In genomic region chr5:105244741-105245140, GRCm38 (mm10) we compare ENCODE assay signal across 10 mouse cellular contexts. TPM values are rescaled to one million over a fixed set of nuclear protein-coding genes. Genes with fewer than 3 reads are reported as not detected.
"Had no signal": no experiment of that assay in that cellular context is flagged by ENCODE, and none has a peak within 500 bp of the region (broad histone marks: within the 10 kb centered on the region; RNA-seq: fewer than 3 reads in every experiment).

No protein-coding gene starts in this region.

RNA-seq across cellular contexts. Expression of gene Gbp10, which starts 5.4 kb away (rescaled TPM):
- total RNA-seq: monocyte, adult 5-6 weeks had no signal
- polyA plus RNA-seq: lung, postnatal 0 days; stomach, embryonic 14.5 days had no signal

RNA-seq across cellular contexts. Expression of gene Gm43302, which starts 48.8 kb away (rescaled TPM):
- polyA plus RNA-seq: liver, postnatal 0 days; lung, embryonic 15.5 days; macrophage; midbrain, embryonic 11.5 days; midbrain, embryonic 13.5 days; midbrain, postnatal 0 days; neural tube, embryonic 13.5 days; stomach, embryonic 14.5 days had no signal
